Mouse (Mus musculus) kidney, adult 2 months (tissue): ENCODE measurements around the gene Klhdc10.

Source experiments
- CTCF ChIP-seq: fragments of 200-500 bp; conservative IDR thresholded peaks from 2 replicates; pipeline ENCODE4 v1.5.1; 2011; ENCODE audit warnings: low read depth, mild to moderate bottlenecking, control low read depth, low read length, moderate library complexity, mixed read lengths; ENCODE audit not compliant: insufficient read depth, insufficient read length
- POLR2A ChIP-seq: fragments of 200-500 bp; IDR thresholded peaks from one replicate; pipeline ENCODE4 v1.6.1; 2011; ENCODE audit warnings: low read depth, low read length, control low read depth

GRCm38 (mm10) chr6:30404671-30405070, 3.0 kb downstream of the Klhdc10 start:
- TF ChIP-seq CTCF (no peak), POLR2A (no peak)
